Mouse (Mus musculus) right cerebral cortex, postnatal 10 days (tissue): ENCODE data around the gene Gm21739.
"Not testable (repeated sequence)": the region's sequence is repeated elsewhere in the genome, so short reads cannot be mapped to it uniquely, and the experiment has no call there.

ENCODE experiments used
- DNase-seq, 2 experiments: peaks; one replicate each; pipeline ENCODE4 v3.0.0; 2021; ENCODE audit warnings: low spot score in 2 of 2

The Gm21739 gene

GRCm38 (mm10) chrY:44264344-44264743, at the start of gene Gm21739:
Gene Gm21739 (minus strand): TSS chrY:44264444.
- DNase-seq = not testable (repeated sequence)
